Mouse (Mus musculus) hindbrain, embryonic 12.5 days (tissue): ENCODE data around the gene Mapk8. TPM values are rescaled to one million over a fixed set of nuclear protein-coding genes. Genes with fewer than 3 reads are reported as not detected.

ENCODE experiments used
- ATAC-seq: fragments of 200-750 bp; cut with Nextera tagmentation; 2 replicates; pipeline ENCODE4 v1.8.0; 2017; ENCODE audit warnings: moderate TSS enrichment; ENCODE audit not compliant: low FRiP score
- H3K27ac ChIP-seq: fragments of 300-500 bp; sonication (generic); 2 replicates; pipeline ENCODE4 v1.5.1; 2016; ENCODE audit warnings: mild to moderate bottlenecking
- H3K27me3 ChIP-seq: fragments of 300-500 bp; sonication (generic); 2 replicates; pipeline ENCODE4 v1.6.1; 2016; ENCODE audit warnings: mild to moderate bottlenecking
- H3K36me3 ChIP-seq: fragments of 300-500 bp; sonication (generic); 2 replicates; pipeline ENCODE4 v1.6.1; 2016; ENCODE audit warnings: mild to moderate bottlenecking
- H3K4me1 ChIP-seq: fragments of 300-500 bp; sonication (generic); 2 replicates; pipeline ENCODE4 v1.6.1; 2016
- H3K4me2 ChIP-seq: fragments of 300-500 bp; sonication (generic); replicated peaks from 2 replicates; pipeline ENCODE4 v1.6.1; 2016; ENCODE audit warnings: mild to moderate bottlenecking
- H3K4me3 ChIP-seq: fragments of 300-500 bp; sonication (generic); 2 replicates; pipeline ENCODE4 v1.5.1; 2016; ENCODE audit warnings: mild to moderate bottlenecking
- H3K9ac ChIP-seq: fragments of 300-500 bp; sonication (generic); 2 replicates; pipeline ENCODE4 v1.6.1; 2016; ENCODE audit warnings: mild to moderate bottlenecking, moderate library complexity
- H3K9me3 ChIP-seq: fragments of 300-500 bp; sonication (generic); replicated peaks from 2 replicates; pipeline ENCODE4 v1.6.1; 2016; ENCODE audit warnings: mild to moderate bottlenecking
- WGBS: fragments of 180-500 bp; shearing (Covaris S2); methylation state at CpG from one replicate; pipeline ENCODE4 v1.1.7; 2016; 5-methylcytosine and 5-hydroxymethylcytosine counted together
- polyA plus RNA-seq: library from polyadenylated mRNA; unstranded; fragments of >200 nt; fragmentation: Nextera tagmentation; extraction: Ambion mirVana; gene quantifications from 2 replicates; pipeline ENCODE4 v1.2.1, GENCODE M21; 2016

Mapk8 gene
- 30.1 and 34.7 TPM in 2 replicates for polyA plus RNA-seq

DNA sequence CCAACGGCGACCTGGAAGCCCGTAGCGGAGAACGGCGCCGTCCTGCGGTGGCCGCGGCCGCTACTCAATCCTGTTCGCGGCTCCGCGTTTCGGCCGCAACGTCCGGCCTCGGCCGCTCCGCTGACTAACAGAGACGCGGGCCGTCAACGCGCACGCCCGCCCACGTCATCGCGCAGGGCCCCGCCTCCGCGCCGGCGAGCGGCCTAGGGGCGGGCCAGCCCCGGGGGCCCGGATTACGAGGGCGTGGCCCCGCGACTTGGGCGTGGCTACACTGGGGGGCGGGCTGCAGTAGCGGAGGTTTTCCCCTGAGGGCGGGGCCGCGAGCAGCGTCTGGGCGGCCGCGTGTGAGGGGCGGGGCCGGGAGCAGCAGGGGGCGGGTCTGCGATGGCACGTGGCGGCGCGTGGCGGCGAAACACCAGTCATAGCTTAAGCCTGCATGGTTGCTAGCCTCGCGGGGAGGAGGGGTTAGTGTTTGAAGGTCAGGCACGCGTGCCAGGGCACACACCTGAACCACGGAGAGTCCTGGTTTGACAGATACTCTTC, at the start of gene Mapk8:
Gene Mapk8, minus strand, starts transcription at position 132 of the 543 bp plus-strand sequence.
- Histone ChIP-seq H3K27me3 (peaks cover 24% of the 10 kb centered on the region), H3K4me3 (peak within 1 kb of the TSS; percentile 92), H3K9ac (peak within 1 kb of the TSS; percentile 87), H3K9me3 (no peaks in the 10 kb centered on the region), H3K36me3 (no peaks in the 10 kb centered on the region), H3K27ac (peak within 1 kb of the TSS; percentile 96), H3K4me2 (peak within 1 kb of the TSS; percentile 55), H3K4me1 (peaks cover 13% of the 10 kb centered on the region)
- peak; percentile 98 for ATAC-seq
- under 1% methylated on average over 59 of the region's 70 CpGs for WGBS

DNA sequence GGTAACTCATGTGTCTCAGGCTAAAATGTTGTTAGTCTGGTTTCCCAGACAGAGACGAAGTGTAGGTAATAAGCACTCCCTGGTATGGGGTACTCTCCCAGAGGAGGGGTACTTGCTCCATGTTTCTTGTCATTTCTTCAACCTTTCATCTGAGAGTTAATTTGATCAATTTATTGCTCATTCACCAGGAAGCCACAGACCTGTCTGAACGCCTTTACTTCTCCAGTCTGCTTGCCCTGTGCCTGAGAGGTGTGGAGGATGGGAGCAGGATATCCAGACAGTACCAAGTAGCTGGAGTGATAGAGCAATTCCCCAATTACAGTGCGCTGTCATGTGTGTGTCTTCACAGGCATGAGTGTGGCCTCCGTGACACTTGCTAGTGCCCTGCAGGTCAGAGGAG, 48.3 kb upstream of the Mapk8 start:
- Histone ChIP-seq H3K9me3 (no peaks in the 10 kb centered on the region), H3K27me3 (no peaks in the 10 kb centered on the region), H3K4me1 (peaks cover 6% of the 10 kb centered on the region; the same call in 1 of the 2 replicates), H3K4me3 (no peak overlapping the region), H3K9ac (no peak overlapping the region), H3K36me3 (no peaks in the 10 kb centered on the region), H3K4me2 (no peak overlapping the region), H3K27ac (no peak overlapping the region)
- 73% methylated on average over 4 of the region's 4 CpGs for WGBS
- no peak for ATAC-seq

DNA sequence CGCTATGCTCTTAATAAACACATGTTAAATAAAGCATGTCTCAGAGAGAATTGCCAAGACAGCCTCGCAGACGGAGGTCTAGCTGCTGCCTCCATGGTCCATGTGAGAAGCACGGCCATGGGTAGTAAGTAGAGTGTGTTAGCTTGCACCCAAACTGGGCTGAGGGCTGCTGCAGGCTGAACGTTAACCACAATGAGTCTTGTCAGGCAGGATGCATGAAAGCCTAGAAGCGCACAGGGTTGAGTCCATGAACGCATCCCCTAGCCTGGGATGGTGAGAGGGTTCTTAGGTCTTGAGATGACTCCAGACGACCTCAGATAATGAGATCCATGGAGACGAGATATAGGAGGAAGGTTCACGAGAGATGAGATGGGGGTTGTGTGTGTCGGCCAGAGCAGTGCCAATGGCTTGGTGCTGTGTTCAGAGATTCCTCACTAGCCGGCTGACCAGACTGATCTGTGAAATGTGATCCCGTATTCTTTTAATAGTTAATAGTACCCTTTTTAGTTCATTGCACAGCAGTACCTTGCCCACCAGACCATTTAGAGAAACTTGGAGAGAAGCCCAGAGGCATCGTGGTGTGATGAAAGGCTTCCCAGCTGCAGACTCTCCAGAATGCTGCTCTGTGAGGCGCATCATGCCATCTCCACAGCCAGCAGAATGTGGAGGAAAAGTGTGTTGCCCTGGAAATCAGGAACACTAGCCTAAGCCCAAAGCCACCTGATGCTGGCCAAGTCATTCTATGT, 41.0 kb upstream of the Mapk8 start:
- Histone ChIP-seq H3K36me3 (no peaks in the 10 kb centered on the region), H3K27me3 (no peaks in the 10 kb centered on the region), H3K4me1 (no peaks in the 10 kb centered on the region), H3K9me3 (no peaks in the 10 kb centered on the region), H3K27ac (peak overlapping the region; percentile 57; the same call in 1 of the 2 replicates), H3K4me2 (no peak overlapping the region), H3K9ac (no peak overlapping the region), H3K4me3 (no peak overlapping the region)
- 69% methylated on average over 15 of the region's 15 CpGs for WGBS
- no peak for ATAC-seq

DNA sequence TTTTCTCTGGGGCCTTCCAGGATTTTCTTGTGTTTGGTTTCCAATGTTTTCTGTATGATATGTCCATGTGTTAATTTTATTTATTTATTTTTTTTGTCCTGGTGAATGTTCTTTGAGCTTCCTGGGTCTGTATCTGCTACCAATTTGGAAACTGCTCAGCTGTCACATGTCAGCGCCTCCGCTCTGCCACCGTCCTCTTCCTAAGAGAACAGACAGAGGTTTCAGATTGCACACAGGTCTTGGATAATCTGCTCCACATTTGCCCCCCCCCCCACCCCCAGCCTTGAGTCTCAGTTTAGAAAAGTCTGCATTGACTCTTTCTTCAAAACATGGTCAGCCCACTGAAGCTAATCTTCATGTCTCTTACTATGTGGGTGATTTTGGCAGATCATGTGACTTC, 35.0 kb upstream of the Mapk8 start:
- Histone ChIP-seq H3K36me3 (no peaks in the 10 kb centered on the region), H3K9me3 (no peaks in the 10 kb centered on the region), H3K4me1 (no peaks in the 10 kb centered on the region), H3K4me2 (no peak overlapping the region), H3K27ac (no peak overlapping the region), H3K27me3 (no peaks in the 10 kb centered on the region), H3K4me3 (no peak overlapping the region), H3K9ac (no peak overlapping the region)
- no peak for ATAC-seq
- 50% methylated on average over 3 of the region's 3 CpGs for WGBS

DNA sequence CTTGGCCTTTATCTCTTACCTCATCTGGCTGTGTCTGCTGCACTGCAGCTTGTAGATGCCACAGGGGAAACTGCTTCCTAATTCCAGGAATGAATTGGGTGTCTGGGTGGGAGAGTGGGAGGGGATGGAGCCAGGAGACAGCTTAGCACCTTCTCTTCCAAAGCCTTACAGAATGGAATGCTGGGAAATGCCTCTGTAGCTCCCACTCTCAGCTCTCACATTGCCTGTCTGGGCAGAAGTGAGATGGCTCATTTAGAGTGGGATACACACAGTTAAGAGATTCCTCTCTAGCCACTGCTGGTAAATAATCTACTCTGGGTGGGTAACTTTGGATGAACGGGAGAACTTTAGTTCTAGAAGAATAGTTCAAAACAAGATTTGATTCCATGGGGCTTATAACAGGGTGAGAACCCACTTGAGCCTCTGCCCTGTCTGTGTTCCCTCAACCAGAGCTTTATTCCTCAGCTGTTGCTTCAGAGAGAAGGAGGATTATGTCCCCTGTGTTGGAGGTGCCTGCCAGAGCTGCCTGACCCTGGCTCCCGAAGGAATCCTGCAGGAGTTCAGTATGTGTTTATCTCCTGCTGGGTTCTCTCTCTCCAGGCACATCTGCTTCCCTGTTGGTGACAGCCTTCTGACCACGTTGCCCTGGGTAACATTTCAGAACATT, 29.3 kb upstream of the Mapk8 start:
- Histone ChIP-seq H3K4me3 (no peak overlapping the region), H3K9ac (no peak overlapping the region), H3K9me3 (no peaks in the 10 kb centered on the region), H3K4me1 (peaks cover 6% of the 10 kb centered on the region; the same call in 1 of the 2 replicates), H3K36me3 (no peaks in the 10 kb centered on the region), H3K4me2 (no peak overlapping the region), H3K27me3 (no peaks in the 10 kb centered on the region), H3K27ac (no peak overlapping the region)
- ATAC-seq = no peak
- WGBS = 15% methylated on average over 3 of the region's 3 CpGs

DNA sequence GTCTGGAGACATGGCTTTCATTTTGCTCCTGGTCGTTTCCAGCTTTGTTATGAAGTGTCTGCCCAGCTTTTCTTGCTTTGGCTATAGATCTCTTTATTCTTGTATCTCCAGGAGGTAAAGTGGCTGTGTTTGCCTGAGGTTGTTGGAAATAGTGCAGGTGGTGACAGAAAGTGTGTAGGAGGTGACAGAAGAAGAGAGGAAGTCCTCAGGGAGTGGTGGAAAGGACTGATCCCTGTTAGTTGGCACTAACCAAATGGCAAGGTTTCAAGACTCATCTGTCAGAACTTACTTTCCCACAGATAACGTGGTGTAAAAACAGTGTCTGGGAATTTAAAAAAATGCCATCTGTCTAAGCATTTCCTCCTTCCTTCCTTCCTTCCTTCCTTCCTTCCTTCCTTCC, 27.5 kb upstream of the Mapk8 start:
- no peak overlapping the region for H3K4me3 ChIP-seq
- ATAC-seq = no peak
- H3K9me3 ChIP-seq = no peaks in the 10 kb centered on the region
- no peaks in the 10 kb centered on the region for H3K27me3 ChIP-seq
- 65% methylated on average over 2 of the region's 2 CpGs for WGBS
- H3K27ac ChIP-seq = no peak overlapping the region
- H3K36me3 ChIP-seq = no peaks in the 10 kb centered on the region
- peaks cover 6% of the 10 kb centered on the region; the same call in 1 of the 2 replicates for H3K4me1 ChIP-seq
- H3K9ac ChIP-seq = no peak overlapping the region
- no peak overlapping the region for H3K4me2 ChIP-seq

DNA sequence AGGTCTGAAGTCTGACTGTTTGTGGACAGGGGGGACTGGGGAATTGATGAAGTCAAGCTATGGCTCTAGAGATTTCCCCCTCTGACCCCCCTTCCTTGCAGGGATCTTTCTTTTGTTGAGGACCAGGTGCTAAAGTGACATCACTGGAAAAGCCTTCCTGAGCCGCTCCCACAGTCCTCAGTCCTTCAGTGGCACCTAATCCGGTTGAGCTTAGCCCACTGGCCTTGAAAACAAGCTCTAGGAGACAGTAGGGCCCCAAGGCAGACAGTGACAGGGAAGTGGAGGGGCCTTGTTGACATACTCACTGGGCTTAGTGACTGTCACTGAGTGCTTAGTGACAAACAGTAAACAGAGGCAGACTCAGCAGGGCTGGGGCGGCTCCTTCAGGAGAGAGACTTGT, 24.4 kb upstream of the Mapk8 start, which contains the start of gene Frmpd2:
Gene Frmpd2, plus strand, starts transcription at position 366 of the 400 bp plus-strand sequence.
- no peak for ATAC-seq
- no peaks in the 10 kb centered on the region for H3K36me3 ChIP-seq
- H3K9ac ChIP-seq = no peak within 1 kb of the TSS
- H3K9me3 ChIP-seq = no peaks in the 10 kb centered on the region
- H3K27ac ChIP-seq = no peak within 1 kb of the TSS
- no peak within 1 kb of the TSS for H3K4me2 ChIP-seq
- peaks cover 4% of the 10 kb centered on the region; the same call in 1 of the 2 replicates for H3K4me1 ChIP-seq
- no peak within 1 kb of the TSS for H3K4me3 ChIP-seq
- 39% methylated on average over 3 of the region's 3 CpGs for WGBS
- no peaks in the 10 kb centered on the region for H3K27me3 ChIP-seq

DNA sequence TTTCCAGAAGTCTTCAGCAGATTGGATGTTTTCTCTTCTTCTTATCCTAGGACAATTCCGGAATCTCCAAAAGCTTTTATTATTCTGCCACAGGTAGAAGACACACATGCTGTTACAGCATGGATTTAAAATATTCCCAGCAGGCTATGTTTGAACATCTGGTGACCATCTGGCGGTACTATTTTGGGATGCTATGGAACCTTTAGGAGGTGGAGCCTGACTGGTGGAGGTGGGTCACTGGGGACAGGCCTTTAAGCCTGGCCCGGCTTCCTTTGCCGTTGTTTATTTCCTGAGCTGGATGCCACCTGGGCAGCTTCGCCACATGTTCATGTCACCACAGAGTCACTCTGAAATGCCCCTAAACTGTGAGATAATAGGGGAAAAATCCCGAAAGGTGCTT, 20.8 kb upstream of the Mapk8 start:
- no peak for ATAC-seq
- Histone ChIP-seq H3K4me1 (peaks cover 3% of the 10 kb centered on the region; the same call in 1 of the 2 replicates), H3K36me3 (no peaks in the 10 kb centered on the region), H3K27ac (no peak overlapping the region), H3K9ac (no peak overlapping the region), H3K4me3 (no peak overlapping the region), H3K4me2 (no peak overlapping the region), H3K27me3 (no peaks in the 10 kb centered on the region), H3K9me3 (no peaks in the 10 kb centered on the region)
- 67% methylated on average over 6 of the region's 6 CpGs for WGBS

DNA sequence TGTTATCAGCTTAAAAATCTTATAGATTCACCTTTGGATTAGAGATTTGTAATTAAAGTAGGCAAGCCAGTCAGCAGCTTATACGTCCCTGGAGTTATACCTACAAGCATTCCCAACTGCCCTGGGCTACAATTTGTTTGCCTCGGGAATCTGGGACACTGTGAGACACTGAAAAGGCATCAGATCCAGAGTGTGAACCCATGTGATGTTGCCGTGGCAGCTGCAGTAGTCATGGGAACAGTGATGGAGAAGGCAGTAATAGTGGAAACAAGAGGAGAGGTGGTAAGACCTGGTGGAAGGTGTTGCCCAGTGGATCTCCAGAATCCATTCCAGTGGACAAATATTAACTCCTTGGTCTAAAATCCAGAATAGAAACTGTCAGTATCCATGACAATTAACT, 16.7 kb upstream of the Mapk8 start:
- Histone ChIP-seq H3K9me3 (no peaks in the 10 kb centered on the region), H3K9ac (no peak overlapping the region), H3K4me2 (no peak overlapping the region), H3K36me3 (no peaks in the 10 kb centered on the region), H3K4me3 (no peak overlapping the region), H3K4me1 (no peaks in the 10 kb centered on the region), H3K27me3 (no peaks in the 10 kb centered on the region), H3K27ac (no peak overlapping the region)
- WGBS = 71% methylated on average over 3 of the region's 3 CpGs
- no peak for ATAC-seq

DNA sequence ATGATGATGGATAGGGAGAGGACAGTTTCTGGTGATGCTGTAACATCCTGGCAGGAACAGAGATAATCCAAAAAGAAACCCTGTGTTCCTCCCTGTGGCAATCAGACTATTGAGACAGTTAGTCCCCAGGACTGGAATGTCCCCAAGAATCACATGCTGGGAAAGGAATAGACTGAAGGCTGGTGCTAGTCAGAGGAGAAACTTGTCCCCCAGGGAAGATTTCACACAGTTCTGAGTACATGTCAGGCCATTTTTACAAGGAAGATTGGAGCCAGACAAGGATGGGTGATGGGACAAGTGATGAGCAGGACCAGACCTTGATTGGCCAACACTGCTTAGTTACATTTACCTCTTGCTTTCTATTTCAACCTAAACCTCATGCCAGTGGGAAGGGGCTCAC, 3.4 kb upstream of the Mapk8 start:
- H3K27me3 ChIP-seq = peaks cover 24% of the 10 kb centered on the region
- H3K9ac ChIP-seq = no peak overlapping the region
- H3K4me1 ChIP-seq = peaks cover 4% of the 10 kb centered on the region
- H3K27ac ChIP-seq = no peak overlapping the region
- no peak overlapping the region for H3K4me2 ChIP-seq
- H3K36me3 ChIP-seq = no peaks in the 10 kb centered on the region
- ATAC-seq = no peak
- no peak overlapping the region for H3K4me3 ChIP-seq
- H3K9me3 ChIP-seq = no peaks in the 10 kb centered on the region

DNA sequence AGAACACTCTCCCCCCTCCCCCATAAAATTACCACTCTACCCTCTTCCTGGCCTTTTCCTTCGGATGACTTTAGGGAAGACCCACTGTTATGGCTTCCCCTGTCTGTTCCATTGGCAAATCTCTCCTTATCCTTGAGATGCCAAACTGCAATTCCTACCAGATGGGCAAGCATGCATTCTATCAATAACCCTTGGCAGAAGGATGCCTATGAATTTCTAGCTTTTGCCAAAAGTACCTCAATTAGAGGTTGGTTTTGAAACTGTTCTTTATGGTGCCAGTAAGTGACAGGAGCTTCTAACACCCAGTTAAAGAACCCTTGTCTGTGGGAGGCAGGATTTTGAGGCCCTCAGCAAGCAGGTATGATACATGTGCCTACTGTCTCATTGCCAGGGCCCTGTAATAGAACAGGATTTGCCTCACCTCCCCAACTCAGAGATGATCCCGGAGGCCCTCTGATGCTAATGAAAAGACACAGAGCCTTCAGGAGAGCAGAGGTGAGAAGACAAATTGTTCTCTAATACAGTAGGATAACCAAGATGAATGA, 2.4 kb upstream of the Mapk8 start:
- H3K27me3 ChIP-seq = peaks cover 24% of the 10 kb centered on the region
- peaks cover 7% of the 10 kb centered on the region for H3K4me1 ChIP-seq
- ATAC-seq = no peak
- H3K4me3 ChIP-seq = no peak overlapping the region
- no peak overlapping the region for H3K9ac ChIP-seq
- WGBS = 81% methylated on average over 2 of the region's 2 CpGs
- no peaks in the 10 kb centered on the region for H3K9me3 ChIP-seq
- H3K4me2 ChIP-seq = no peak overlapping the region
- H3K36me3 ChIP-seq = no peaks in the 10 kb centered on the region
- no peak overlapping the region for H3K27ac ChIP-seq

DNA sequence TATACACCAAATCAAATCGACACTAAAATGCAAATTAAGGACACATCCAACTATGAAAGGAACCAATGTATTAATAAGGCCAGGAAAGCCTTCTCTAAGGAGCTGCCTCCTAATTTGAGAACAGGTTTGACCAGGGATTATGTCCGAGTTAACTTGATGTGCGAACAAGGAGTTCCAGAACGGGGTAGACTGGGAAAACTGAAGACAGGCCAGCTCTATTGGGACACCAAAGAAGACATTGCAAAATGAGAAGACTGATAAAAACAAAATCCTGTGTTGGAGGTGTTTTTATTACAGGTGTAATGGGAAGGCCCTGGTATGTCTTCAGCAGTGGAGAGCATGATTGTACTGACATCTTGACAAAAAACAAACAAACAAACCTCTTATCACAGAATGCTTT, 1.3 kb upstream of the Mapk8 start:
- ATAC-seq = no peak
- WGBS = 87% methylated on average over 4 of the region's 4 CpGs
- no peak overlapping the region for H3K27ac ChIP-seq

More for the DNA sequence above, 1.3 kb upstream of the Mapk8 start:
- Histone ChIP-seq H3K9ac (no peak overlapping the region), H3K4me1 (peaks cover 13% of the 10 kb centered on the region), H3K4me2 (no peak overlapping the region), H3K4me3 (no peak overlapping the region), H3K36me3 (no peaks in the 10 kb centered on the region), H3K9me3 (no peaks in the 10 kb centered on the region), H3K27me3 (peaks cover 24% of the 10 kb centered on the region)
